Mouse (Mus musculus): ENCODE data around the gene Pik3r5. TPM values are rescaled to one million over a fixed set of nuclear protein-coding genes. Genes with fewer than 3 reads are reported as not detected.

The Pik3r5 gene
- total and polyA plus RNA-seq, 3 experiments, result 3.5 to 9.4 (median 5.7) TPM

DNA sequence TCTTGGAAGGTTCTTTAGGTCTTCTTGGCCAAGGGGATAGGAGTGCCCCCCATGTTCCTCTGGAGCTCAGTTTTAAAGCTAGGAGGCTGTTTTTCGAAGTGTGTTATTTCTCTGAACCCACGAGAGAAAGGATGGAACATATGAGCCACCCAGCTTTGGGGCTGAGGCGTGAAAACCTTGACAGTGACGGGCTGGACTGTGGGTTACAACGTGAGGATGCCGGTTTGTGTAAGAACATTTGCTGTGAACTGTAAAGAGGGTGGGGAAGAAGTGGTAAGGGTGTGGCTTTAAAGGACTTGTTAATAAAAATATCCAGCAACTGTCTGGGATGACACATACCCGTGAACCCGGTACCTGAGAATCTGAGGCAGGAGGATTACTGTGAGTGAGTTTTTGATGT, 10.4 kb downstream of the Pik3r5 start:
- H3K27ac ChIP-seq (ENCODE audit: insufficient read depth, low read depth), result no peak overlapping the region
- H3K4me1 ChIP-seq (ENCODE audit: control insufficient read depth in 1 of 2, insufficient read depth in 2 of 2), result peaks cover 9 to 35% of the 10 kb centered on the region in 2 experiments
- TF ChIP-seq MEF2A (IDR thresholded peaks at IDR 0.05; ENCODE audit: borderline replicate concordance, low read depth, low read length) (no peak), CTCF (conservative IDR thresholded peaks at IDR 0.05 in 1 of 2, IDR thresholded peaks at IDR 0.05 in 1 of 2; ENCODE audit: low read depth in 2 of 2, low read length in 2 of 2) (no peak), BHLHE40 (IDR thresholded peaks at IDR 0.05; ENCODE audit: low read depth, low read length) (no peak), ZMIZ1 (IDR thresholded peaks at IDR 0.05; ENCODE audit: low read depth, low read length) (no peak), ZNF384 (IDR thresholded peaks at IDR 0.05; ENCODE audit: low read depth, low read length) (no peak), POLR2AphosphoS2 (IDR thresholded peaks at IDR 0.05; ENCODE audit: low read depth, low read length) (no peak)
- no peak overlapping the region for H3K4me2 ChIP-seq (ENCODE audit: insufficient read depth, low read depth, poor library complexity, severe bottlenecking)
- H3K27me3 ChIP-seq (replicated peaks), result no peaks in the 10 kb centered on the region
- no peak for DNase-seq (ENCODE audit: extremely low read depth)
- H3K79me2 ChIP-seq (replicated peaks; ENCODE audit: control insufficient read depth, extremely low read depth, insufficient read depth, poor library complexity, severe bottlenecking), result no peaks in the 10 kb centered on the region
- peaks cover 0 to 41% of the 10 kb centered on the region in 2 experiments for H3K36me3 ChIP-seq (replicated peaks in 1 of 2; ENCODE audit: control insufficient read depth in 1 of 2, insufficient read depth in 1 of 2, low read length in 1 of 2)
- H3K9ac ChIP-seq (ENCODE audit: insufficient read depth, low read depth), result no peak overlapping the region
- in situ Hi-C loops (cut with MboI; ENCODE audit: low pct_ligation_motif_present, low pct_unique_long_range_greater_than_20kb, low sequenced_read_pairs), result no loop called here
- H3K9me3 ChIP-seq (replicated peaks; ENCODE audit: low read length), result no peaks in the 10 kb centered on the region
- H3K4me3 ChIP-seq (replicated peaks in 1 of 3; ENCODE audit: low read depth in 2 of 3, low read length in 2 of 3, poor library complexity in 1 of 3), result no peak overlapping the region
- dilution Hi-C loops (cut with MboI; ENCODE audit: extremely low pct_ligation_motif_present, extremely low pct_unique_long_range_greater_than_20kb, low sequenced_read_pairs), result no loop called here

DNA sequence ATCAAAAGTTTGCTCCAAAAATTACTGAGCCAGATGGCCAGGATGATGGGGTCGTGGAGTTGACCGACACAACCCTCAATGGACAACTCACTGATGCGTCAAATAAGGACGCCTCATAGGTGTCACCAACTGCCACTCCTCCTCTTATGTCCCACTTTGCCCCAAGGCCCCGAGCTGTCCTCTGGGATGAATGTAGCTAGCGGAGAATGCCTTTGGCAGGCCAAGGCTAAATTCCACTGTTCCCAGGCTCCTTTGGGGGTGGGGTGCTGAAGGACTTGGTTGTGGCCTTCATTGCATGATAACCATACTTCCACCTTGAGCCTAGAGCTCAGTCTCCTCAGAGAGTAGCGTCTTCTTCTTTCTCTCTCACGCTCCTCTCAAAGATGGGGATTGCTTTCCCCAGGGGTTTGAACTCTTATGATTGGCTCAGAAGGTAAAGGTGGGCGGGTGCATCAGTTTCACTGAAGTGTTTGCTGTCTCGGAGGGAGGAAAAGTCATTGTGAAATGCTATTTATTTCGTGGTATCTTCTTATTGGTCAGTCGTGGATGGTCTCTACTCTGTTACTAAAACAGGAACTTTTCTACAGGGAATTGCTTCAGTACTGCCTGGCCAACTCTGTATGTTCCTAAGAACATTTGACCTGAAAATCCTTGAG, 11.2 kb downstream of the Pik3r5 start:
- Histone ChIP-seq H3K4me2 (ENCODE audit: insufficient read depth, low read depth, poor library complexity, severe bottlenecking) (no peak overlapping the region), H3K27ac (ENCODE audit: insufficient read depth, low read depth) (no peak overlapping the region), H3K79me2 (replicated peaks; ENCODE audit: control insufficient read depth, extremely low read depth, insufficient read depth, poor library complexity, severe bottlenecking) (no peaks in the 10 kb centered on the region), H3K36me3 (replicated peaks in 1 of 2; ENCODE audit: control insufficient read depth in 1 of 2, insufficient read depth in 1 of 2, low read length in 1 of 2) (peaks cover 0 to 41% of the 10 kb centered on the region in 2 experiments), H3K4me1 (ENCODE audit: control insufficient read depth in 1 of 2, insufficient read depth in 2 of 2) (peaks cover 11 to 35% of the 10 kb centered on the region in 2 experiments), H3K9me3 (replicated peaks; ENCODE audit: low read length) (no peaks in the 10 kb centered on the region), H3K4me3 (replicated peaks in 1 of 3; ENCODE audit: low read depth in 2 of 3, low read length in 2 of 3, poor library complexity in 1 of 3) (no peak overlapping the region), H3K9ac (ENCODE audit: insufficient read depth, low read depth) (no peak overlapping the region), H3K27me3 (replicated peaks) (no peaks in the 10 kb centered on the region)
- dilution Hi-C loops (cut with MboI; ENCODE audit: extremely low pct_ligation_motif_present, extremely low pct_unique_long_range_greater_than_20kb, low sequenced_read_pairs) (no loop called here), in situ Hi-C loops (cut with MboI; ENCODE audit: low pct_ligation_motif_present, low pct_unique_long_range_greater_than_20kb, low sequenced_read_pairs) (no loop called here)
- no peak for DNase-seq (ENCODE audit: extremely low read depth)
- TF ChIP-seq NRF1 (IDR thresholded peaks at IDR 0.05; ENCODE audit: low read depth, low read length), result no peak
- TF ChIP-seq UBTF (IDR thresholded peaks at IDR 0.05; ENCODE audit: low read depth, low read length), result no peak
- no peak for TF ChIP-seq ETS1 (conservative IDR thresholded peaks at IDR 0.05; ENCODE audit: low read depth, low read length)

DNA sequence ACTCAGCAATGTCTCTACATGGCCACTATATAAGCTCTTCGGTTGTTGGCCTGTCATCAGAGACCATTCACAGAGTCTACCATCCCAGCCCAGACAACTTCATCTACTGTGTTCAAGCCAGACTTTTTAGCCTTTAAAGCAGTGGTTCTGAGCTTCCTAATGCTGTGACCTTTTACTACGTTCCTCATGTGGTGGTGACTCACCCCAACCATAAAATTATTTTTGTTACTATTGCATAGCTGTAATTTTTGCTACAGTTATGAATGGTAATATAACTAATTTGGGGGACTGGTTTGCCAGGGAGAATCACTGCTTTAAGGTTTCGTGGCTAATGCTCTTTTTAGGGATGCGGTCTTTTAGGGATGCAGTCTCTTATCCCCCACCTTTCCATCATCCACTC, 14.0 kb downstream of the Pik3r5 start:
- no peak overlapping the region for H3K4me3 ChIP-seq (replicated peaks in 1 of 3; ENCODE audit: low read depth in 2 of 3, low read length in 2 of 3, poor library complexity in 1 of 3)
- no peak overlapping the region for H3K4me2 ChIP-seq (ENCODE audit: insufficient read depth, low read depth, poor library complexity, severe bottlenecking)
- TF ChIP-seq POLR2A (IDR thresholded peaks at IDR 0.05; ENCODE audit: low read depth, low read length) (no peak), ETS1 (conservative IDR thresholded peaks at IDR 0.05; ENCODE audit: low read depth, low read length) (no peak), ZMIZ1 (IDR thresholded peaks at IDR 0.05; ENCODE audit: low read depth, low read length) (no peak), MEF2A (IDR thresholded peaks at IDR 0.05; ENCODE audit: borderline replicate concordance, low read depth, low read length) (no peak), IRF4 (IDR thresholded peaks at IDR 0.05; ENCODE audit: low read depth, low read length) (no peak), ZC3H11A (IDR thresholded peaks at IDR 0.05; ENCODE audit: low read depth, low read length) (no peak), TCF12 (IDR thresholded peaks at IDR 0.05; ENCODE audit: low read depth, low read length) (no peak), EP300 (IDR thresholded peaks at IDR 0.05; ENCODE audit: low read length) (no peak), MXI1 (IDR thresholded peaks at IDR 0.05; ENCODE audit: low read depth, low read length) (no peak), MAX (IDR thresholded peaks at IDR 0.05; ENCODE audit: low read length) (no peak), CHD2 (IDR thresholded peaks at IDR 0.05; ENCODE audit: low read length) (no peak), UBTF (IDR thresholded peaks at IDR 0.05; ENCODE audit: low read depth, low read length) (no peak), RCOR1 (conservative IDR thresholded peaks at IDR 0.05; ENCODE audit: low read depth, low read length) (no peak)
- dilution Hi-C loops (cut with MboI; ENCODE audit: extremely low pct_ligation_motif_present, extremely low pct_unique_long_range_greater_than_20kb, low sequenced_read_pairs), result no loop called here
- H3K27me3 ChIP-seq (replicated peaks), result no peaks in the 10 kb centered on the region
- in situ Hi-C loops (cut with MboI; ENCODE audit: low pct_ligation_motif_present, low pct_unique_long_range_greater_than_20kb, low sequenced_read_pairs), result no loop called here
- no peak overlapping the region for H3K9ac ChIP-seq (ENCODE audit: insufficient read depth, low read depth)
- DNase-seq (ENCODE audit: extremely low read depth), result no peak
- H3K9me3 ChIP-seq (replicated peaks; ENCODE audit: low read length), result no peaks in the 10 kb centered on the region
- peaks cover 0 to 35% of the 10 kb centered on the region in 2 experiments for H3K36me3 ChIP-seq (replicated peaks in 1 of 2; ENCODE audit: control insufficient read depth in 1 of 2, insufficient read depth in 1 of 2, low read length in 1 of 2)
- H3K27ac ChIP-seq (ENCODE audit: insufficient read depth, low read depth), result no peak overlapping the region
- H3K4me1 ChIP-seq (ENCODE audit: control insufficient read depth in 1 of 2, insufficient read depth in 2 of 2), result peaks cover 34 to 60% of the 10 kb centered on the region in 2 experiments
- no peaks in the 10 kb centered on the region for H3K79me2 ChIP-seq (replicated peaks; ENCODE audit: control insufficient read depth, extremely low read depth, insufficient read depth, poor library complexity, severe bottlenecking)

All from CH12.LX (cell line).